Mouse (Mus musculus): ENCODE data around the gene Rps15. TPM values are rescaled to one million over a fixed set of nuclear protein-coding genes. Genes with fewer than 3 reads are reported as not detected.

Rps15 gene
- polyA plus RNA-seq, 1 experiment from 2014 or later, result 939 TPM

- Histone ChIP-seq H3K27me3 (ENCODE audit: control insufficient read depth, insufficient read depth, low read depth, low read length) (peaks cover 14% of the 10 kb centered on the region), H3K9ac (ENCODE audit: low read length) (peak within 1 kb of the TSS; percentile 80), H3K9me3 (ENCODE audit: control insufficient read depth, low read length) (no peaks in the 10 kb centered on the region), H3K4me1 (replicated peaks; ENCODE audit: control insufficient read depth, insufficient read depth, low read length) (peaks cover 28% of the 10 kb centered on the region), H3K27ac (ENCODE audit: low read length) (peak within 1 kb of the TSS; percentile 71), H3K36me3 (ENCODE audit: control insufficient read depth, insufficient read depth, low read length) (peaks cover 6% of the 10 kb centered on the region; the same call in 1 of the 2 replicates), H3K4me3 (ENCODE audit: low read length) (peak within 1 kb of the TSS; percentile 77), H3K4me2 (ENCODE audit: low read depth, low read length) (peak within 1 kb of the TSS; percentile 64)
- peak; percentile 68 for ATAC-seq (ENCODE audit: low read depth)
- under 1% methylated on average over 34 of the region's 34 CpGs for WGBS
These were observed 28.1 kb downstream of the Rps15 start, which contains the start of gene 2310011J03Rik for GRCm38 (mm10) chr10:80320340-80320760. 2310011J03Rik (minus strand) TSS chr10:80320537.

DNA sequence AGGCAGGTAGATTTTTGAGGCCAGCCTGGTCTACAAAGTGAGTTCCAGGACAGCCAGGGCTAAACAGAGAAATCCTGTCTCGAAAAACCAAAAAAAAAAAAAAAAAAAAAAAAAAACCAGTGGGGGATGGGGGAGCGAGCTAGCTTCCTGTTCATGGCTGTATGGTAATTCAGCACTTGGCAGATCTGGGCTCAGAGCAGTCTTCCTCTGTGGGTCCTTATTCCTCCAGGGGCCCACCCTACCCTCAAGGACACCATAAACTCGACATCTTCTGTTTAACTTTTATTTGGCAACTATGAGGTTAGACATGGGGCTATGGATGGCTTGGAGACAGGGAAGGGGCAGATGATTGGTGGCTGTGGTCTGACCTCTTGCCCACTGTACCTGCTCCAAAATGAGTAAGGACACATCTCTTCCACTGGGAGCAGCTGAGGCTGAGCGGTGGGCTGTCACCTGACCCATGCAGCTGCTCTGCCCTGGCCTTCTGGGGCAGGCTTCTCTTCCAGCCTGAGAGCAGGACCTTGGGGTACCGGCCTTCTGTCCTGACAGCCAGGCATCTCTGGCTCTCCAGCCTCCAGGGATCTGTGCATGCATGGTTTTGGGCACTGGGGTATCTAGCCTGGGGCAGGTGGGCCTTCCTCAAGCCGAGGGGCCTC lies 28.9 kb downstream of the Rps15 start:
- H3K27me3 ChIP-seq (ENCODE audit: control insufficient read depth, insufficient read depth, low read depth, low read length), result peaks cover 6% of the 10 kb centered on the region
- H3K27ac ChIP-seq (ENCODE audit: low read length), result no peak overlapping the region
- peaks cover 6% of the 10 kb centered on the region; the same call in 1 of the 2 replicates for H3K36me3 ChIP-seq (ENCODE audit: control insufficient read depth, insufficient read depth, low read length)
- H3K4me1 ChIP-seq (replicated peaks; ENCODE audit: control insufficient read depth, insufficient read depth, low read length), result peaks cover 21% of the 10 kb centered on the region
- no peak for ATAC-seq (ENCODE audit: low read depth)
- whole genome bisulfite sequencing, result 74% methylated on average over 6 of the region's 6 CpGs
- H3K4me3 ChIP-seq (ENCODE audit: low read length), result no peak overlapping the region
- H3K9me3 ChIP-seq (ENCODE audit: control insufficient read depth, low read length), result no peaks in the 10 kb centered on the region
- no peak overlapping the region for H3K4me2 ChIP-seq (ENCODE audit: low read depth, low read length)
- no peak overlapping the region for H3K9ac ChIP-seq (ENCODE audit: low read length)

DNA sequence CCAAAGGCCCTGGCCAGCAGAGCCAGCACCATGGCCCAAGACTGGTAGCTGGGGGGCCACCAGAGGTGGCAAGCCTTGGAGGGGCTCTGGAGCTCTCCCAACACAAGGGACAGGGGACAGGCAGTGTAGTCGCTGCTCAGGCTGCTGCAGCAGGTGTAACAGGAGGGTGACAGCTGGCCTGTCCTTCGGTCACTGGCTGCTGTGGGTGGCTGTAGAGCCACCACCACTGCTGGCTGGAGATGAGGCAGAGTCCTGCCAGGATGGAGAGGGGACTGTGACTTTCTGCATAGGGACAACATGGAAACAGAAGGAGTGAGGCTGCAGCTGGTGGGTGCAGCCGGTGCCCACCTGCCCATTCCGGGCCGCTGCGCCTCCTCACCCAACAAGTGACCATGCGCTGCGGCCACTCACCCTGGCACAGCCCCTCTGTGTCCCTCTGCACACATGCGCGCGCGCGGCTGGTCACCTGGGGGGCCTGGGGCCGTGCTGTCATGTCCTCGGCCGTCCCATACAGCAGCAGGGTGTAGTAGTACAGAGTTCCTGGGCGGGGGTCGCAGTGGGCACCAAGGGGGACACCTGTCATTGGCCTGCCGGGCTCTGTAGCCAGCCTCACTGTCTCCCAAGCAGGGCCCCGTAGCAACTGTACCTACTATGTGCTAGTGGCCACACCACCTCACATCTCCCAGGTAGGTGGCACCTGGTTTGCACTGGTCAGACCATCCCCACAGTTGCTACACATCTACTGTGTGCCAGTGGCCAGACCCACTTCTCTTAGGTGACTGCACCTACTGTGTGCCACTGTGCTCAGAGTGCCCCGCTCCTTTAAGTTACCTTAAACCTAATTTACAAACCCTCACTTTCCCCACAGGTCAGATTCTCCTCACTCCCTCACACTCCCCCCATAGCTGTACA lies 29.7 kb downstream of the Rps15 start:
- peaks cover 6% of the 10 kb centered on the region; the same call in 1 of the 2 replicates for H3K36me3 ChIP-seq (ENCODE audit: control insufficient read depth, insufficient read depth, low read length)
- 87% methylated on average over 21 of the region's 21 CpGs for WGBS
- H3K27ac ChIP-seq (ENCODE audit: low read length), result no peak overlapping the region
- H3K4me3 ChIP-seq (ENCODE audit: low read length), result no peak overlapping the region
- no peaks in the 10 kb centered on the region for H3K9me3 ChIP-seq (ENCODE audit: control insufficient read depth, low read length)
- H3K4me1 ChIP-seq (replicated peaks; ENCODE audit: control insufficient read depth, insufficient read depth, low read length), result peaks cover 13% of the 10 kb centered on the region
- no peak overlapping the region for H3K9ac ChIP-seq (ENCODE audit: low read length)
- H3K27me3 ChIP-seq (ENCODE audit: control insufficient read depth, insufficient read depth, low read depth, low read length), result no peaks in the 10 kb centered on the region
- ATAC-seq (ENCODE audit: low read depth), result no peak
- no peak overlapping the region for H3K4me2 ChIP-seq (ENCODE audit: low read depth, low read length)

DNA sequence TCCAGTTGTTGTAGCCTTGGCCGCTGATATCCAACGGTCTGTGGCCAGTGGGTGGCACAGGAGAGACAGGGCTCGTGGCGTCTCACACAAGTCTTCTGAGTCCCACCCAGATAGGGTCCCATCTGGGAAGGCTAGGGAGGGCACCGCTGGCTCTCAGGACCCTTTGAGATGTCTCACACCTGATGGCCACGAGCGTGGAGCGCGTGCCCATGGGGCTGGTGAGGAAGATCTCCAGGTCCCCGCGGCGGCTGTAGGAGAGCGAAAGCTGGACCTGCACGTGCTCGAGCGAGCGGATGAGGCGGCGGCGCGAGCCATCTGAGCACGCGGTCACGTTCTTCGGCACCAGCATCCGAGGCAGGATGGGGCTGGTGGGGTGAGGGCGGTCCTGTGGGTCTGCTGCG lies 30.6 kb downstream of the Rps15 start:
- Histone ChIP-seq H3K9ac (ENCODE audit: low read length) (peak overlapping the region; percentile 70), H3K36me3 (ENCODE audit: control insufficient read depth, insufficient read depth, low read length) (peaks cover 6% of the 10 kb centered on the region; the same call in 1 of the 2 replicates), H3K27ac (ENCODE audit: low read length) (no peak overlapping the region), H3K27me3 (ENCODE audit: control insufficient read depth, insufficient read depth, low read depth, low read length) (no peaks in the 10 kb centered on the region), H3K9me3 (ENCODE audit: control insufficient read depth, low read length) (no peaks in the 10 kb centered on the region), H3K4me2 (ENCODE audit: low read depth, low read length) (peak overlapping the region; percentile 95), H3K4me3 (ENCODE audit: low read length) (peak overlapping the region; percentile 62), H3K4me1 (replicated peaks; ENCODE audit: control insufficient read depth, insufficient read depth, low read length) (peaks cover 12% of the 10 kb centered on the region)
- 4% methylated on average over 28 of the region's 28 CpGs for WGBS
- peak; percentile 11 for ATAC-seq (ENCODE audit: low read depth)

DNA sequence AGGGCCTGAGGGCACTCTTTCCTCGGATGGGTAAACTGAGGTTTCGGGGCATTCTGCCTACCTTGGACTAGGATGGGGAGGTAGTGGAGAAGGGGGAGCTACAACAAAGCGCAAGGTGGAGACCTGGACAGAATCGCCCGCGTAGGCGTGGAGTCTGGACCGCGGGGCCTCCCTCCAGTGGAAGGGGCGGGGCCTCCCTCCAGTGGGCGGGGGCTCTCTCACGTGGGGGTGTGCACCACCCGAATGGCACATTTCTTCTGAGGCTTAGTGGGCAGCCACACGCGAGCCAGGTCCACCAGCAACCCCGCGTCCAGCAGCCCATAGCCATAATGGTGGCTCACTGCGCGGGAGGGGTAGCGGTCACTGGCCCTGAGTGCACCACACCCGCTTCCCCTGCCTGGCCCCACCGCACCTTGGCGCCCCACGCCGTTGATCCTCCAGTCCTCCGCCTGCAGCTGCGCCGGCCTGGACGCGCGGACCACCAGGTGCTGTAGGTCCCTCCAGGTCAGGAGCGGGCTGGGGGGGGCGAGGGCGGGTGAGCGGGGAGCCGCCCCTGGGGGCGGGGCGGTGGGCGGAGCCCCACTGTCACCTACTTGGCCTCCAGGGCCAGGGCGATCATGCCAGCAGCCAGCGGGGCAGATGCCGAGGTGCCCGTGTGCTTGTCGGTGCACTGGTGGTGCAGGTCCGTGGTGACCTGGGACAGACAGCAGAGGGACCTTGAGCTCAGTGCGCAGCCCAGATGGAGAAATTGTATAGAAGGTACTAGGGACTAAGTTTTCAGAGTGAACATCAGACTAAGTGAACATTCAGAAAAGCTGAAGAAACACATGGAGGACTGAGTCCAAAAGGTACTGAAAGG lies 31.2 kb downstream of the Rps15 start:
- peak overlapping the region; percentile 70 for H3K9ac ChIP-seq (ENCODE audit: low read length)
- H3K4me3 ChIP-seq (ENCODE audit: low read length), result peak overlapping the region; percentile 62
- peak; percentile 40 for ATAC-seq (ENCODE audit: low read depth)
- H3K27ac ChIP-seq (ENCODE audit: low read length), result peak overlapping the region; percentile 20; the same call in 1 of the 2 replicates
- H3K27me3 ChIP-seq (ENCODE audit: control insufficient read depth, insufficient read depth, low read depth, low read length), result no peaks in the 10 kb centered on the region
- H3K4me2 ChIP-seq (ENCODE audit: low read depth, low read length), result peak overlapping the region; percentile 95
- H3K4me1 ChIP-seq (replicated peaks; ENCODE audit: control insufficient read depth, insufficient read depth, low read length), result peaks cover 12% of the 10 kb centered on the region
- WGBS, result under 1% methylated on average over 39 of the region's 46 CpGs
- no peaks in the 10 kb centered on the region for H3K9me3 ChIP-seq (ENCODE audit: control insufficient read depth, low read length)
- H3K36me3 ChIP-seq (ENCODE audit: control insufficient read depth, insufficient read depth, low read length), result peaks cover 3% of the 10 kb centered on the region; the same call in 1 of the 2 replicates

DNA sequence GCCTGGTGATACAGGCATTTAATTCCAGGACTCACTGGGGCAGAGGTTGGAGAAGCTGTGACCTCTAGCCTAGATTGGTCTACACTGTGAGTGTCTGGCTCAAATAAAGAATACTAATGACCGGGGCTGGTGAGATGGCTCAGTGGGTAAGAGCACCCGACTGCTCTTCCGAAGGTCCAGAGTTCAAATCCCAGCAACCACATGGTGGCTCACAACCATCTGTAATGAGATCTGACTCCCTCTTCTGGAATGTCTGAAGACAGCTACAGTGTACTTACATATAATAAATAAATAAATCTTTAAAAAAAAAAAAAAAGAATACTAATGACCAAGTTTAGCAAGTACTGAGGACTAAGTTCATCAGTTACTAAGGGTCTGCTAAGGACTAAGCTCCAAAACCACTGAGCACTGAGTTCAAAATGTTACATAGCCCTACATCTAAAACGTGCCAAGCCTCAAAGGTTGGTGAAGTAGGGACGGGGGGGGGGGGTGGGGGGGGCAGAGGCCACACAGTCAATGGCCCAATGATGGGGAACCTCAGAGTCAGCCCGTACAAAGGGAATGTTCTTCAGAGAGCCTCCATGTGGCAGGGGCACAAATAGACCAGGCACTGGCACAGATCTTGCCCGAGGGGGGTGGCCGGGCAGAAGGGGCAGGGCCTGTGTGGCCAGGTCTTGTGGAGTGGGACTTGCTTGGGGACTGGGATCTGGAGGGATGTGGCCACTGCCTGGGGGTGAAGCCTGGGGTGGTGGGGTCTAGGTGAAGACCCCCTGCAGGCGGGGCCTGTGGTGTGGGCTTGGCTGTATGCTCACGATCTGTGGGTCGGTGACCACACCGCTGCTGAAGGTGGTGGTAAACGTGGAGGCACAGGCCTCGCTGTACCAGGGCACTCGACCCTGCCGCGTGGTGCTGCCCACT lies 32.1 kb downstream of the Rps15 start:
- ATAC-seq (ENCODE audit: low read depth), result no peak
- Histone ChIP-seq H3K27me3 (ENCODE audit: control insufficient read depth, insufficient read depth, low read depth, low read length) (no peaks in the 10 kb centered on the region), H3K36me3 (ENCODE audit: control insufficient read depth, insufficient read depth, low read length) (no peaks in the 10 kb centered on the region), H3K9me3 (ENCODE audit: control insufficient read depth, low read length) (no peaks in the 10 kb centered on the region), H3K4me1 (replicated peaks; ENCODE audit: control insufficient read depth, insufficient read depth, low read length) (peaks cover 8% of the 10 kb centered on the region), H3K27ac (ENCODE audit: low read length) (no peak overlapping the region), H3K4me3 (ENCODE audit: low read length) (peak overlapping the region; percentile 62; the same call in 1 of the 2 replicates), H3K4me2 (ENCODE audit: low read depth, low read length) (peak overlapping the region; percentile 95), H3K9ac (ENCODE audit: low read length) (no peak overlapping the region)
- 76% methylated on average over 17 of the region's 17 CpGs for WGBS

DNA sequence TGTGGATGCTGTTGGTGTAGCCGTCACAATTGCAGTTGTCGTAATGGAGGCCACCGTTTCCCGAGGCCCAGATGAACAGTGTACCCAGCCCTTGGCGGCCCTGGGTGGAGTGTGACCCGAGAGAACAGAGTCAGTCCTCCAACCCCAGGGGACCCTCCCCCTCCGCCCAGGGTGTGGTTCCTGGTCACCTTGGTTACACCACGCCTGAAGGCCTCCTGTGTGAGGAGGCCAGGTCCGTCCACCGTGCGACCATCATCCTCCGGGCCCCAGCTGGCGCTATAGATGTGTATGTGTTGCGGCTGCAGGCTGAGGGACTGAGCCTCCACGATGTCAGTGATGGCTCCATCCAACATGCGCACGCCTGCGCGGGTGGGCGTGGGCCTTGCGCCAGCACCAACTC lies 32.8 kb downstream of the Rps15 start:
- no peaks in the 10 kb centered on the region for H3K27me3 ChIP-seq (ENCODE audit: control insufficient read depth, insufficient read depth, low read depth, low read length)
- H3K36me3 ChIP-seq (ENCODE audit: control insufficient read depth, insufficient read depth, low read length), result no peaks in the 10 kb centered on the region
- no peak for ATAC-seq (ENCODE audit: low read depth)
- H3K4me3 ChIP-seq (ENCODE audit: low read length), result no peak overlapping the region
- 81% methylated on average over 21 of the region's 21 CpGs for WGBS
- no peaks in the 10 kb centered on the region for H3K9me3 ChIP-seq (ENCODE audit: control insufficient read depth, low read length)
- H3K4me2 ChIP-seq (ENCODE audit: low read depth, low read length), result no peak overlapping the region
- H3K4me1 ChIP-seq (replicated peaks; ENCODE audit: control insufficient read depth, insufficient read depth, low read length), result peaks cover 4% of the 10 kb centered on the region
- H3K9ac ChIP-seq (ENCODE audit: low read length), result no peak overlapping the region
- H3K27ac ChIP-seq (ENCODE audit: low read length), result no peak overlapping the region

All from lung, embryonic 16.5 days (tissue).